Mouse (Mus musculus) gastrocnemius, postnatal 36 days (tissue): ENCODE results near the gene Luc7l2. TPM values are rescaled to one million over a fixed set of nuclear protein-coding genes. Genes with fewer than 3 reads are reported as not detected.

ENCODE experiments used
- DNase-seq, 2 experiments: peaks; one replicate each; pipeline ENCODE4 v3.0.0; 2022
- intact Hi-C: fragments of 180-260 bp; cut with DNase I; formaldehyde crosslinking; loops from one replicate; pipeline ENCODE4 v1.15.1; 2025
- microRNA-seq, 2 experiments: library from miRNA; unstranded; fragments of <30 nt; microRNA quantifications; one replicate each; pipeline ENCODE4 v1.2.0; 2021
- total RNA-seq, 2 experiments: library from RNA; stranded (reverse); gene quantifications; 2 replicates each; pipeline ENCODE4 v1.2.3; 2021

The Luc7l2 gene
- total RNA-seq, 2 experiments from 2014 or later = 93.4 to 113 TPM

DNA sequence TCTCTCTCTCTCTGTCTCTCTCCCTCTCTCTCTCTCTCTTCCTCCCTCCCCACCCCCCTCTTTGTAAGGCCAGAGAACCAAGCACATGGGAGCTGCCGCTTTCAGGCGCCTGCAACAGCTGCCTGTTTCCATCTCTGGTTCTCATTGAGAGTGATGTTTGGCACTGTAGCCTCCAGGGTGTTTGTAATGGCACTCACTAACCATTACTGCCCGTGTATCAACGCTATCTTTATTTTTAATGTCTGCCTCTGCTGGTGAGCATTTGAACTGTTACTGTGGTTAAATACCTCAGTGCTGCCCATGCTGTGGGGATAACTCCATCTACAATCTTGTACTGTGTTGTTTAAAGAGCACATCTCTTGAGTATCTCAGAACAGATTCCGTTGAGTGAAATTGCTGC, 90.5 kb downstream of the Luc7l2 start:
- intact Hi-C loops = no loop called here
- DNase-seq = no peak

GRCm38 (mm10) chr6:38642593-38642992, 91.5 kb downstream of the Luc7l2 start:
- no peak for DNase-seq
- intact Hi-C loops = no loop called here

DNA sequence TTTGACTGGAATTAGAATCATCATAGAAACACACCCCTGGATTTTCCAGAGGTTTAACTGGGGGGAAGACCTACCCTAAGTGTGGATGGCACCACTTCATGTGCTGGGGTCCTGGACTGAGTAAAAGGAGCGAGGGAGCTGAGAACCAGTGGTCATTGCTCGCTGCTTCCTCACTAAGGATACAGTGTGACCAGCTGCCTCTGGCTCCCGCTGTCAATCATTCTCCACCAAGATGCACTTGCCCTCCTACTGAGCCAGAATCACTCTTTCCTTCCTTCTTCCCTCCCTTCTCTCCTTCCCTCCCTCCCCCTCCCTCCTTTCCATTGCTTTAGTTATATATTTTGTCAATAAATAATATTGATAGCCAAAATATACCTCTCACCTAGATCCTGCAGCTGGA, 91.9 kb downstream of the Luc7l2 start:
- intact Hi-C loops = no loop called here
- no peak for DNase-seq

DNA sequence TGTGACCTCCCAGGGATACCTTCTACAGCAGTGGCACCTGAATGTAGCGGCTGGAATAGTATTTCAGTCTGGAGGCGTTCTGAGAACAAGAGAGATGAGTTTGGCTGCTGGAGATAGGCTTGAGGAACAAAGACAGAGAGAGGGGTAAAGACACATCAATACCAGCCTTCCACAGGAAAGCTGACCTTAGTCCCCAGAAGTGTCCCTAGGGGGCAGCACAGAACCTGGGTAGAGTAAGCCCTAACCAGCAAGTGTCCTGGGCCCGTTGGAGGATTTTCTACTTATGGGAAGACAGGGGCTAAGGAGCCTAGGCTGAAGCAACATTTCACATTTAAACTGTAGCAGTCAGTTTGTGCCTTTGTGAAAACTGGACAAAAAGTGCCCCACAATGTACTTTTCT, 98.4 kb downstream of the Luc7l2 start:
- intact Hi-C loops = no loop called here
- no peak for DNase-seq

- DNase-seq = peak; percentile 32 to 45
Observed at GRCm38 (mm10) chr6:38650263-38650937, 99.3 kb downstream of the Luc7l2 start.

More at GRCm38 (mm10) chr6:38650263-38650937, 99.3 kb downstream of the Luc7l2 start:
- intact Hi-C loops = loop anchor here (2.0 to 5.0 kb wide), 2 partner anchors 44 to 262 kb away; no protein-coding TSS in a partner anchor

Small RNAs within 50 kb of the gene (microRNA-seq; reads per million reads assigned to microRNA genes)
- gene Mir7670 = 0 to 0.36 reads per million in 2 experiments

Other genes with a start within 250 kb of the Luc7l2 start
- 1 to 10 TPM; 5.7 to 6.9 TPM for gene Zc3hav1, start 196.7 kb upstream of the Luc7l2 start, total RNA-seq
- under 1 TPM; 0.67 to 0.71 TPM for gene Ttc26, start 169.9 kb upstream of the Luc7l2 start, total RNA-seq
- 10 to 100 TPM; 18.3 to 21.8 TPM for gene Ubn2, start 117.4 kb upstream of the Luc7l2 start, total RNA-seq
- 100 to 1,000 TPM; 120 to 165 TPM for gene Fmc1, start 17.8 kb upstream of the Luc7l2 start, total RNA-seq
- gene Klrg2, start 85.9 kb downstream of the Luc7l2 start, total RNA-seq = under 1 TPM; 0.10 to 0.12 TPM
- gene Clec2l, start 111.7 kb downstream of the Luc7l2 start, total RNA-seq = under 1 TPM; 0.36 to 0.47 TPM